Comparison of ENCODE assay signal across 10 mouse cellular contexts in the genomic region with DNA sequence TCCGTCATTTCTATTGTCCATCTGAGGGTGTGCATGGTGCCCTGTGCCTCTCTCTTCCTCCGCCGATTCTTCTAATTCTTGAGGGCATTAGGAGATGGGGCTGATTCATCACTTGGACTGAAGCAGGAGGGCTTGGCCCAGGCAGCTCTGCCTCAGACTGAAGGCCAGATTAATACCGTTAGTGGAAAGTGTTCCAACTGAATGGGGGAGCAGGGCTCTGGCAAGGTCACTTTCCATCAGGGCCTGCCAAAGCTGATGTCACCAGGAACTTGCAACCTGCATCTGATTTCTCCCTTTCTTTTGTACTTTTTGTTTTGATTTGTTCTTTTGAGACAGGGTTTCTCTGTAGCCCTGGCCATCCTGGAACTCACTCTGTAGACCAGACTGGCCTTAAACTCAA.
DNase-seq lines count a peak whose midpoint lies in the region; ATAC-seq and TF ChIP-seq lines count a peak whose summit lies in the region.
"Had no signal": no experiment of that assay in that cellular context is flagged by ENCODE, and none has a peak within 500 bp of the region (broad histone marks: within the 10 kb centered on the region; RNA-seq: fewer than 3 reads in every experiment).

No protein-coding gene starts in this region.

- H3K4me3 ChIP-seq in hindbrain, postnatal 0 days (ENCODE audit: low read length), result no peak overlapping the region
- H3K4me3 ChIP-seq in hindbrain, embryonic 11.5 days (ENCODE audit: low read depth, low read length), result no peak overlapping the region
- no peak overlapping the region for H3K4me3 ChIP-seq in heart, embryonic 14.5 days (ENCODE audit: control insufficient read depth in 1 of 2, insufficient read depth in 1 of 2, low read depth in 1 of 2, low read length in 2 of 2)
- H3K4me3 ChIP-seq in liver, embryonic 11.5 days (ENCODE audit: low read depth, low read length), result no peak overlapping the region
- H3K4me3 ChIP-seq: hindbrain, embryonic 15.5 days had no signal

- no peaks in the 10 kb centered on the region for H3K27me3 ChIP-seq in hindbrain, postnatal 0 days (ENCODE audit: insufficient read depth, low read length)
- H3K27me3 ChIP-seq in hindbrain, embryonic 11.5 days (ENCODE audit: control insufficient read depth, insufficient read depth, low read length), result no peaks in the 10 kb centered on the region
- H3K27me3 ChIP-seq in heart, embryonic 14.5 days (ENCODE audit: control insufficient read depth, insufficient read depth, low read length), result no peaks in the 10 kb centered on the region
- no peaks in the 10 kb centered on the region for H3K27me3 ChIP-seq in liver, embryonic 11.5 days (replicated peaks; ENCODE audit: control insufficient read depth, insufficient read depth, low read length)
- H3K27me3 ChIP-seq: hindbrain, embryonic 15.5 days had no signal

- H3K4me1 ChIP-seq in hindbrain, postnatal 0 days (ENCODE audit: insufficient read depth, low read length), result no peaks in the 10 kb centered on the region
- H3K4me1 ChIP-seq in hindbrain, embryonic 11.5 days (replicated peaks; ENCODE audit: control insufficient read depth, insufficient read depth, low read length), result no peaks in the 10 kb centered on the region; the same call in 1 of the 2 replicates
- peaks cover 7 to 8% of the 10 kb centered on the region in 2 experiments for H3K4me1 ChIP-seq in heart, embryonic 14.5 days (ENCODE audit: control insufficient read depth in 2 of 2, insufficient read depth in 2 of 2, low read length in 2 of 2)
- no peaks in the 10 kb centered on the region for H3K4me1 ChIP-seq in liver, embryonic 11.5 days (replicated peaks; ENCODE audit: control insufficient read depth, insufficient read depth, low read length)
- H3K4me1 ChIP-seq: hindbrain, embryonic 15.5 days had no signal

- H3K9me3 ChIP-seq in hindbrain, postnatal 0 days (ENCODE audit: low read length), result no peaks in the 10 kb centered on the region
- H3K9me3 ChIP-seq in hindbrain, embryonic 11.5 days (ENCODE audit: control insufficient read depth, low read length), result no peaks in the 10 kb centered on the region
- no peaks in the 10 kb centered on the region for H3K9me3 ChIP-seq in heart, embryonic 14.5 days (ENCODE audit: control insufficient read depth, low read length)
- H3K9me3 ChIP-seq in liver, embryonic 11.5 days (ENCODE audit: control insufficient read depth, low read length), result no peaks in the 10 kb centered on the region
- H3K9me3 ChIP-seq: hindbrain, embryonic 15.5 days had no signal

- 58% methylated on average over 4 of the region's 4 CpGs for WGBS in hindbrain, postnatal 0 days
- WGBS in hindbrain, embryonic 11.5 days, result 89% methylated on average over 4 of the region's 4 CpGs
- WGBS in heart, embryonic 14.5 days, result 51% methylated on average over 4 of the region's 4 CpGs
- 76% methylated on average over 4 of the region's 4 CpGs for WGBS in liver, embryonic 11.5 days

- no peak for ATAC-seq in hindbrain, postnatal 0 days
- no peak for ATAC-seq in hindbrain, embryonic 11.5 days (ENCODE audit: low FRiP score)
- ATAC-seq in heart, embryonic 14.5 days (ENCODE audit: insufficient number of reproducible peaks, insufficient read depth, low FRiP score, low read depth), result 0 out of 2 replicates have a peak, but pooled peaks have one; percentile 45
- ATAC-seq in liver, embryonic 11.5 days (replicated peaks; ENCODE audit: low FRiP score), result no peak

- H3K27ac ChIP-seq in hindbrain, postnatal 0 days, result no peak overlapping the region
- H3K27ac ChIP-seq in hindbrain, embryonic 11.5 days (ENCODE audit: low read depth, low read length), result no peak overlapping the region
- H3K27ac ChIP-seq in heart, embryonic 14.5 days (replicated peaks in 1 of 2; ENCODE audit: control insufficient read depth in 1 of 2, insufficient read depth in 1 of 2, low read depth in 2 of 2, low read length in 2 of 2), result peak overlapping the region; percentile 67 to 70
- no peak overlapping the region for H3K27ac ChIP-seq in liver, embryonic 11.5 days (ENCODE audit: low read depth, low read length)
- H3K27ac ChIP-seq: hindbrain, embryonic 15.5 days; liver, embryonic 14.5 days had no signal

- H3K4me2 ChIP-seq in hindbrain, postnatal 0 days (ENCODE audit: low read depth, low read length), result no peak overlapping the region
- H3K4me2 ChIP-seq in hindbrain, embryonic 11.5 days (replicated peaks; ENCODE audit: low read depth, low read length), result no peak overlapping the region
- no peak overlapping the region for H3K4me2 ChIP-seq in heart, embryonic 14.5 days (ENCODE audit: low read length)
- H3K4me2 ChIP-seq in liver, embryonic 11.5 days, result no peak overlapping the region
- H3K4me2 ChIP-seq: hindbrain, embryonic 15.5 days had no signal

- TF ChIP-seq CTCF in hindbrain, postnatal 0 days (IDR thresholded peaks at IDR 0.05; ENCODE audit: low read depth), result no peak

- no peak overlapping the region for H3K9ac ChIP-seq in hindbrain, postnatal 0 days (replicated peaks; ENCODE audit: low read length)
- no peak overlapping the region for H3K9ac ChIP-seq in hindbrain, embryonic 11.5 days (ENCODE audit: low read depth, low read length)
- H3K9ac ChIP-seq in heart, embryonic 14.5 days (ENCODE audit: low read length), result no peak overlapping the region
- no peak overlapping the region for H3K9ac ChIP-seq in liver, embryonic 11.5 days (ENCODE audit: low read depth, low read length)
- H3K9ac ChIP-seq: hindbrain, embryonic 15.5 days; liver, embryonic 14.5 days had no signal

- peak; percentile 44 for DNase-seq in hindbrain, postnatal 0 days (ENCODE audit: low spot score)
- no peak for DNase-seq in hindbrain, embryonic 11.5 days (ENCODE audit: low spot score)
- DNase-seq in cerebellum, adult 9-11 months, result peak; percentile 55
- DNase-seq in skeletal muscle tissue, adult 2 months (ENCODE audit: low read depth, low spot score), result peak; percentile 84
- no peak for DNase-seq in frontal cortex, postnatal 36 days (ENCODE audit: low spot score in 2 of 2)
- no peak for DNase-seq in liver, embryonic 11.5 days (ENCODE audit: low spot score)
- no peak for DNase-seq in left cerebral cortex, adult 8-10 months (ENCODE audit: low spot score in 2 of 2)

- no peaks in the 10 kb centered on the region for H3K36me3 ChIP-seq in hindbrain, postnatal 0 days (ENCODE audit: insufficient read depth, low read length)
- no peaks in the 10 kb centered on the region for H3K36me3 ChIP-seq in hindbrain, embryonic 11.5 days (ENCODE audit: control insufficient read depth, insufficient read depth, low read length)
- H3K36me3 ChIP-seq in heart, embryonic 14.5 days (ENCODE audit: control insufficient read depth, insufficient read depth, low read length), result no peaks in the 10 kb centered on the region
- no peaks in the 10 kb centered on the region for H3K36me3 ChIP-seq in liver, embryonic 11.5 days (ENCODE audit: control insufficient read depth, insufficient read depth, low read length)
- H3K36me3 ChIP-seq: hindbrain, embryonic 15.5 days had no signal

Comparison
In these comparisons a context has a peak if more than half of its experiments do, and no peak if none do; other contexts are left out.
1. DNase-seq: peak in hindbrain, postnatal 0 days (single experiment), cerebellum, adult 9-11 months (single experiment) and skeletal muscle tissue, adult 2 months (single experiment); none in hindbrain, embryonic 11.5 days (single experiment), frontal cortex, postnatal 36 days (0 of 2), liver, embryonic 11.5 days (single experiment) and left cerebral cortex, adult 8-10 months (0 of 2).
2. H3K27ac ChIP-seq: peak in heart, embryonic 14.5 days (2 of 2); none in hindbrain, postnatal 0 days (single experiment), hindbrain, embryonic 11.5 days (single experiment) and liver, embryonic 11.5 days (single experiment).